Mouse (Mus musculus): ENCODE data around the gene Sspo. TPM values are rescaled to one million over a fixed set of nuclear protein-coding genes. Genes with fewer than 3 reads are reported as not detected.

Gene Sspo
- total RNA-seq, 2 experiments from 2014 or later = not detected

DNA sequence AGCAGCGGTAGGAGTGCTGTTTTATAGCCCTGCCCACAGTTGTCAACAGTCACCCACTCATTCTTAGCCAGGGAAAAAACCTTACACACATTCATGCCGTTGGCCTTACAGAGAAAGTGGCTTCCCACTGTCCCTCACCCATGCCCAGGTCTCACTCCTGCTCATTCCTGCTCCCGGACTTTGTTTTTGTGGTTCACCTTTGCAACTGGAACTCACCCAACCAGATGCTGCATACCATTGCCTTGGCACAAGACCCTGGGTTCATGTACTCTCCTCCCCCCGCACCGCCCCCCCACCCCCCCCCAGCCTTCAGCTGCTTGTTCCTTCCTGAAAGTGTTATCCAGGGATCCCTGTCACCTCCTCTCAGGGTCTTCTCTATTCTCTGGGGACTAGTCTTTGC is 12.9 kb upstream of the Sspo start:
- ATAC-seq (ENCODE audit: poor library complexity, severe bottlenecking) = no peak

GRCm38 (mm10) chr6:48435706-48436349 is 12.2 kb upstream of the Sspo start:
- no peak for ATAC-seq (ENCODE audit: poor library complexity, severe bottlenecking)

DNA sequence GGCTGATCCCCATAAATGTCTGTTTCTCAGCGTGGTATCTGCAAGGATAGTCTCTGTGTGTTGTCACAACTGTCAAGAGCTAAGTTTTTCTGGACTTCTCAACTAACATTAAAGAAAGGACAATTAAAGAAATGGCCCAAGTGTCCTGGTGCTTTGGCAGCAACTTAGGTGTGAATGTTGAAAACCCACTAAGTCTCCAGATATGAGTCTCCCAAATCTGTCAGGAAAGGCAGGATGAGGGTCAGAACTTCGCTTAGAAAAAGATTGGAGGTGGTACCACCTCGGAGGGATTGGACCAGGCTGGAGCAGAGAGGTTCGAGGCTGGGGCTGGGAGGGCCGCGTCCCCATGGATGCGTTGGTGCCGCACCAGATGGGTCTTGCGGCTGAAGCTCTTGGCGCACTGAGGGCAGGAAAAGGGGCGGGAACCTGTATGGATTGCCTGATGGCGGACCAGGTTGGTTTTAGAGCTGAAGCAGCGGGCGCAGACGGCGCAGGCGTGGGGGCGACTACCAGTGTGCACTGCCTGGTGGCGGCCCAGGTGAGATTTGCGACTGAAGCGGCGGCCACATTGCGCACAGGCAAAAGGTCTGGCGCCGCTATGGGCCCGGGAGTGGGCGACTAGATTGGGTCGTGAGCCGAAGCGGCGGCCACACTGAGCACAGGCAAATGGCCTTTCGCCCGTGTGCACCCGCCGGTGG is 10.2 kb upstream of the Sspo start:
- no peak for ATAC-seq (ENCODE audit: poor library complexity, severe bottlenecking)

- ATAC-seq (ENCODE audit: poor library complexity, severe bottlenecking) = no peak
Measured at GRCm38 (mm10) chr6:48438475-48439125, 9.4 kb upstream of the Sspo start.

- ATAC-seq (ENCODE audit: poor library complexity, severe bottlenecking) = no peak
Measured at GRCm38 (mm10) chr6:48439654-48440053, 8.4 kb upstream of the Sspo start.

DNA sequence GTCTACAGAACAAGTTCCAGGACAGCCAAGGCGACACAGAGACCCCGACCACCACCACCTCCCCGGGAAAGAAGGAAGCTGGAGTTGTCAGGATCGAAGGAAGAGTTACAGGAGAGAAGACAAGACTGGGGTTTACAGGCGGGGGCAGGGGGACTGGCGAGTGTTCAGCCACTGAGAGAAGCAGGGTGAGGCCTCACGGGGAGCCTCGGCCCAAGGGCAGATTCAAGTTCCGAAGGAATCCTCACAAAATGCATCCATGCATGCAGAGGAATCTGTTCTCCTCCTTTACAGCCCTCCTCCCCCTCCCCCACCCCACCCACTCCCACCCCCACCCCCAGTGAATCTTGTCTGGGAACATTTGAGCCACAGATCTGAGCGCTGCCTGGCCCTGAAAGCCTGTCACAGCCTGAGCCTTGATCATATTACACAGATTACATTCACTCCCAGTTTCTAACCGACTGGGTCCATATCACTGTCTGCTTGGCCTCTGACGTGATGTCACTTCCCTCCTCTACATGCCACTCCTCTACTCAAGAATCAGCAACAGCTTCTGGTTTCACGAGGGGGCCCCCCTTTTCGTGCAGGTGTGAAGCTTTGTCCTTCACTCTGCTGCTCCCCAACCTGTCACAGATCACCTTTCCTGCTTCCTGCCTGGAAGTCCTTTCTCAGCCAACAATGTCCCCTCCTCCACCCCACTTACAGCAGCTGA is 7.6 kb upstream of the Sspo start:
- no peak for ATAC-seq (ENCODE audit: poor library complexity, severe bottlenecking)

DNA sequence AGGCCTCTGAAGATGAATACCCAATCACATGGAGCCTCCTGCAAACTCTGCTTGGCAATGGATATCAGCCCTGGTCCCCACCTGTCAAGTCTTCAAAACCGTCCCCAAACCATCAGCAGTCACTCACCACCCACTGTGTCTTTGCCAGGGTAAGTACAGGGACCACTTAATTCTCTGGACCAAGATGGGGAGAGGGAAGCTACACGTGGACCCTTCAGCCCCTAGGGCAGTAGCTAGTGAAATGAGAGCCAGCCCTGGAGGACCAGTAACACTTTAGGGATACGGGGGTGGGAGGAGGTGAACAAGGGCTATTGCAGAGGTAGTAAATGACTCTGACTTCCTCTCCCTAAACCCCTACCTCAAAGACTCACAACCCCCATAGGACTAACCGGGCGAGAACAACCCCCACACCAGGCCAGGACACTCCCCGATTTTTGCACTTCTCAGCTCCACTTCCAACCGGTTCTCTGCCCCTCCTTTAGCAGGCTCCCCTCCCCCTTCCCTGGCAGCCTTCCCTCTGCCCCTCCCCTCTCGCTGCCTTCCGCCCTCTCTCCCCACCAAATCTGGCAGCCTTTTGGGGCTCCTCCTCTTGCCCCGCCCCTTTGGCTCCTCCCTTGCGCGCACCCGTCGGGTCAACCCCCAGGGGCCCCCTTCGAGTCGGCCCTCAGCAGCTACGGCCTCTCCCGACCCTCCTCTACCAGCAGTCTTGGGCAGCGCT is 4.3 kb upstream of the Sspo start:
- ATAC-seq (ENCODE audit: poor library complexity, severe bottlenecking) = peak; percentile 83

- peak; percentile 32 for ATAC-seq (ENCODE audit: poor library complexity, severe bottlenecking)
Measured at GRCm38 (mm10) chr6:48444310-48445180, 3.5 kb upstream of the Sspo start.

- peak; percentile 23; the same call in 1 of the 2 replicates for ATAC-seq (ENCODE audit: poor library complexity, severe bottlenecking)
Measured at GRCm38 (mm10) chr6:48445181-48446101, 2.6 kb upstream of the Sspo start, which contains the start of gene Zfp467. Gene Zfp467, minus strand, starts transcription at chr6:48445825.

DNA sequence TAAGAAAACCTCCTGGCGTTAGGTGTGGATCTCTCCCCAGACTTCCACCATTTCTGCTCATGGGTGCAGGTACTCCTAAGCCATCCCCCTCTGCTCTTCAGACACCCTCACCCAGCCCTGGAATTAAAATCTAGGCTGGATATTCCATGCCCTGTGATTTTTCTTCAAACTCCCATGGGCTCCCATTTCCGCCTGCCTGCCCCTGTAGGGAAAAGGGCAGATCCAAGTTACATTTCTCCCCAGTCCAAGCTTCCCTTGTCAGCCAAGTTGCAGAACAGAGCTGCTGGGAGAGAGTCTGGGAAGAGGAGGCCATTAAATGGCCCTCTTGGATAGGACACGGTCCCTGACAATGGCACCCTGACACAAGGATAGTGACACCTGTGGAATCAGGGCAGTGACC is 1.8 kb upstream of the Sspo start:
- no peak for ATAC-seq (ENCODE audit: poor library complexity, severe bottlenecking)

DNA sequence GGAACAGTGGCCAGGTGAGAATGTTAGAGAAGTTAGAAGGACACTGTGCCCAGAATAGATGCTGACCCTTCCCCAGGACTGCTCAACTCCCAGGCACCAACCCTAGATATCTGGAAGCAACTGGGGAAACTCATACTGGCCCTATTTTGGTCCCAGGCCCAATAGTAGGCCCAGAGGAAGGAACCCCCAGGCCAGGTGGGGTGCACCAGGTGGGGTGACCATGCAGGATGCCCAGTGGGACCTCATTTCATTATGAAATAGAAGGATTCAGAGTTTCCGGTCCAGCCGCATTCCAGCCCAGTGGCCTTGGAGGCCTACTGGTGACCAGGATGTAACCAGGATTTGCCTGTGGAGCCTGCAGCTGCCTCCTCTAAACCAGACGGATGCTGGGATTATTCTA is 1.1 kb upstream of the Sspo start:
- ATAC-seq (ENCODE audit: poor library complexity, severe bottlenecking) = no peak

DNA sequence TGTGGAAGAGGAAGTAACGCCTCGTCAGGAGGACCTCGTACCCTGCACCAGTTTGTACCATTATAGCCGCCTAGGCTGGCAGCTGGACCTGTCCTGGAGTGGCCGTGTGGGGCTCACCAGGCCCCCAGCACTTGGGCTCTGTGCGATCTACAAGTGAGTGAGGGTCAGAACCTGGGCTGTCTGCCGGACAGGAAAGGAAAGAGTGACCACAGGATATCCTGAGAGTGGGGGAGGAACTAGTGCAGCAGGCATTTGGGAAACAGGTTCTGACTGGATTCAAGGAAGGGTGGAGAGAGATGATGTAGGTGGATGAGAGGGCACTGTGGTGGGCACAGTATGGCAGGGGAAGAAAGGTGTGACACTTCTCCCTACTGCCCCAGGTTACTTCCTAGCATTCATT is 498 bp downstream of the Sspo start:
- no peak for ATAC-seq (ENCODE audit: poor library complexity, severe bottlenecking)

DNA sequence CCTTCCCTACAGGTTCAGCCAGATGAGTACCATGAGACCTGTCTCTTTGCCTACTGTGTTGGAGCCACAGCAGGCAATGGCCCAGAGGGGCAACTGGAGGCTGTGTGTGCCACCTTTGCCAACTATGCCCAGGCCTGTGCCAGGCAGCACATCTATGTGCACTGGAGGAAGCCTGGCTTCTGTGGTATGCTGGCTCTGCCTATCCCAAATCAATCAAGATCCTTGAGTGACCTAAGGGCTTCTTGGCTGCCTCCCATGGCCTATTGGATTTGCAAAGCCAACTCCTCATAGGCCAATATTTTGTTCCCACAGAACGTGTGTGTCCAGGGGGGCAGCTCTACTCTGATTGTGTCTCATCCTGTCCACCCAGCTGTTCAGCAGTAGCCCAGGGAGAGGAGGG is 4.1 kb downstream of the Sspo start:
- no peak for ATAC-seq (ENCODE audit: poor library complexity, severe bottlenecking)

DNA sequence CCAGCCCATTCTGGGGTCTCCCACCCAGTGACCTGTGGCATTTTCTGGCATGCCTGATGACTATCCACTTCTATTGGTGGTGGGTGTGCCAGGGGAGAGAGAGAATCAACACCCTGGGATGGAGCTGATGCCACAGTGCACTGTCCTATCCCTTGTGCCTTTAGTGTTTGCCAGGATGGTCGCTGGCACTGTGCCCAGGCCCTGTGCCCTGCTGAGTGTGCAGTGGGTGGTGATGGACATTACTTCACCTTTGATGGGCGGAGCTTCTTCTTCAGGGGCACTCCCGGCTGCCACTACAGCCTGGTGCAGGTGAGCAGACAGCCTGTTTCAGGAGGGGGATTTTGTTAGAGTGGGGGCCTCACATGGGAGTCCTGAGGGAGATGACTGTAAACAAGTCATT is 4.7 kb downstream of the Sspo start:
- no peak for ATAC-seq (ENCODE audit: poor library complexity, severe bottlenecking)

DNA sequence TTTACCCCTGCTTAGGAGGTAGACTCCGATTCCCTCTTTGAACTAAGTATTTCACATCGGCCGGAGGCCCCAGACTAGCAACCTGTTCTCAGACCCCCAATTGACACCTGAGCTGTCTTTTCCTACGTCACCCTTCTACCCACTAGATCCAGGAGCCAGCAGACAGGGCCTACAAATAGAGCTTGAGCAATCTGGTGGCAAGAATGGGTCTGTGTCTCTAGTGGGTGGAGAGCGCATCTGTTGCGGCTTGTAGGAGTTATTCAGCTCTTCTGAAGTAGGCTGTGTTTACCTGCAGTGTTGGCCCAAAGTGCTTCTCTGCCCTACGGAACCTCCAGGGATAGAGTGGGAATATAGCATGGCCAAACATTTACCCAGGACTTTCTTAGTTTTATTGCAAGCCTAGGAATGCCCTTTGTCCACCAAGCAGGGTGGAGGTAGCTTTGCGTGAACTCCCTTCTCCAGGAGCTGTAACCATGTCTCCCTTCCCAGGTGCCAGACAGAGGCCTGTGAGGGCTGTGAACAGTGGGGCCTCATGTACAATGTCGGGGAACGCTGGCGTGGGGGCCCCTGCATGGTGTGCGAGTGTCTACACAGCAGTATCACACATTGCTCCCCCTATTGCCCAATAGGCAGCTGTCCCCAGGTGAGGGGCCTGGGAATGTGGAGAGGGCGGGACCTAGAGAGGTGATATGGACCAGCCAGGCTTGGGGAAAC is 17.1 kb downstream of the Sspo start:
- no peak for ATAC-seq (ENCODE audit: poor library complexity, severe bottlenecking)

GRCm38 (mm10) chr6:48466715-48467114 is 18.7 kb downstream of the Sspo start:
- no peak for ATAC-seq (ENCODE audit: poor library complexity, severe bottlenecking)

DNA sequence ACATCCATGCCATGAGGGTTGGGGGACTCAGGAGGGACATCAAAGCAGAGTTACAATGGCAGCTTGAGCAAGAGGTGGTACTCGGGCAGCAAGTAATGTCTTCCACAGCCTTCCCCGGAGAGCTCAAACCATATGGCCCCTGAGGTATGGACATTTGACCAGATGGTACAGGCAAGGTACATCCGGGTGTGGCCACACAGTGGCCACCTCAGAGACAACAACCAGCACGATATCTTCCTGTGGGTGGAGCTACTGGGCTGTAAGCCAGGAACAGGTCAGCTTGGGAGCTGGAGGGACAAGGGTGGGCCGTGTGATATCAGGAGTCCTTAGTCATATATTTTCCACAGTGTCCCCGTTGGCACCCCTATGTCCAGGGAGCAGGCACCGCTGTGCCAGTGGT is 19.5 kb downstream of the Sspo start:
- ATAC-seq (ENCODE audit: poor library complexity, severe bottlenecking) = no peak

- ATAC-seq (ENCODE audit: poor library complexity, severe bottlenecking) = no peak
Measured at GRCm38 (mm10) chr6:48470739-48471138, 22.7 kb downstream of the Sspo start.
